Mouse (Mus musculus) ES-Bruce4 (cell line): ENCODE measurements around the gene Tnfrsf26. TPM values are rescaled to one million over a fixed set of nuclear protein-coding genes. Genes with fewer than 3 reads are reported as not detected.

Source experiments
- H3K27ac ChIP-seq: 2 replicates; pipeline ENCODE4 v1.5.1; 2012; ENCODE audit warnings: low read length, inconsistent platforms; ENCODE audit not compliant: insufficient read depth
- H3K27me3 ChIP-seq: 2 replicates; pipeline ENCODE4 v1.6.1; 2012; ENCODE audit warnings: mild to moderate bottlenecking, low read length, inconsistent platforms; ENCODE audit not compliant: control insufficient read depth, poor library complexity, insufficient read depth, severe bottlenecking
- H3K36me3 ChIP-seq: 2 replicates; pipeline ENCODE4 v1.6.1; 2012; ENCODE audit warnings: inconsistent platforms, mild to moderate bottlenecking, low read length, moderate library complexity; ENCODE audit not compliant: control insufficient read depth, poor library complexity, insufficient read depth, severe bottlenecking
- H3K4me1 ChIP-seq: one replicate; pipeline ENCODE4 v1.8.1; 2011; ENCODE audit warnings: low read length; ENCODE audit not compliant: control insufficient read depth, insufficient read depth
- H3K4me3 ChIP-seq: 2 replicates; pipeline ENCODE4 v1.5.1; 2011; ENCODE audit warnings: low read depth, mild to moderate bottlenecking, low read length
- H3K9ac ChIP-seq: 2 replicates; pipeline ENCODE4 v1.6.1; 2012; ENCODE audit warnings: low read depth, mild to moderate bottlenecking, inconsistent platforms; ENCODE audit not compliant: poor library complexity, severe bottlenecking
- H3K9me3 ChIP-seq: replicated peaks from 2 replicates; pipeline ENCODE4 v1.6.1; 2012; ENCODE audit warnings: mild to moderate bottlenecking, low read length, inconsistent platforms; ENCODE audit not compliant: control insufficient read depth, poor library complexity, insufficient read depth, severe bottlenecking
- CTCF ChIP-seq: IDR thresholded peaks from one replicate; pipeline ENCODE4 v1.8.1; 2011; ENCODE audit warnings: low read depth, low read length
- EP300 ChIP-seq: IDR thresholded peaks from 2 replicates; pipeline ENCODE4 v1.6.1; 2011; ENCODE audit warnings: low read depth, low read length; ENCODE audit not compliant: insufficient read depth
- POLR2A ChIP-seq: IDR thresholded peaks from one replicate; pipeline ENCODE4 v1.8.1; 2011; ENCODE audit warnings: low read length; ENCODE audit not compliant: insufficient read depth
- polyA plus RNA-seq: library from polyadenylated mRNA; stranded (reverse); fragments of >200 nt; gene quantifications from 2 replicates; pipeline ENCODE4 v1.2.4, GENCODE M21; 2011; ENCODE audit warnings: low read depth; ENCODE audit not compliant: missing spikeins, insufficient read depth, insufficient read length

Tnfrsf26 gene
- polyA plus RNA-seq, 1 experiment: not detected

- Histone ChIP-seq H3K27me3 (no peaks in the 10 kb centered on the region; the same call in 1 of the 2 replicates), H3K27ac (no peak overlapping the region), H3K9me3 (no peaks in the 10 kb centered on the region), H3K36me3 (no peaks in the 10 kb centered on the region), H3K4me1 (peaks cover 2% of the 10 kb centered on the region), H3K4me3 (no peak overlapping the region), H3K9ac (no peak overlapping the region)
- TF ChIP-seq POLR2A: no peak
- no peak for TF ChIP-seq CTCF
- no peak for TF ChIP-seq EP300
Measured at GRCm38 (mm10) chr7:143605321-143605720, 23.2 kb downstream of the Tnfrsf26 start.

DNA sequence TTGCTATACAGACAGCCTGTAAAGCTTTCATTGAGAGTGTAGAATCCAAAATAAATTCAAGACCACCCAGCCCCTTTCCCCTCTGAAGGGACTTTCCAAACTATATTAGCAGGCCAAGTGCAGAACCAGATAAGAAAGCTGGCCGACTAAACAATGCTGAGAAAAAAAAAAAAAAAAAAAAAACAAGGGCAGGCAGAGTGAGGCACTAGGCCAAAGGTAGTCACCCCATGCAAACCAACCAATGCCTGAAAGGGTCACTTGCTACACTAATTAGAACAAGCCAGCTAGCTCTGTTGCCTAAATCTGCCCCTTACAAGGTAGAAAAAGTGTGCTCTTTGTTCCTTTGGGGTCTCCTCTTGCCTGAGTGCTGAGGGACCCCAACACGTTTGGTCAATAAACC, 23.6 kb downstream of the Tnfrsf26 start:
- no peak for TF ChIP-seq CTCF
- TF ChIP-seq EP300: no peak
- no peak for TF ChIP-seq POLR2A
- Histone ChIP-seq H3K4me3 (no peak overlapping the region), H3K27ac (no peak overlapping the region), H3K9me3 (no peaks in the 10 kb centered on the region), H3K36me3 (no peaks in the 10 kb centered on the region), H3K9ac (no peak overlapping the region), H3K27me3 (no peaks in the 10 kb centered on the region; the same call in 1 of the 2 replicates), H3K4me1 (peaks cover 2% of the 10 kb centered on the region)

DNA sequence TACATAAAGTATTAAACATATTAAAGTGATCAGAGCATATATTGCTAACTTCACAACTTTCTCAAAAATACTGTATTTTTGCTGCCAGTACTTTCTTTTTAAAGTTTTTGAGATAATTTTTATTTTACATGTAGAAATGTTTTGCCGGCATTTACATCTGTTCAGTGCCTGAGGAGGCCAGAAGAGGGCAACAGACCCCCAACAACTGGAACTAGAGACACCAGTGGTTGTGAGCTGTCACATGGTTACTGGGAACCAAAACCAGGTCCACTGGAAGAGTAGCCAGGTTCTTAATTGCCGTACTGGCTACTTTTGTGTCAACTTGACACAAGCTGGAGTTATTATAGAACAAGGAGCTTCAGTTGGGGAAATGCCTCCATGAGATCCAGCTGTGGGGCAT, 26.8 kb downstream of the Tnfrsf26 start:
- Histone ChIP-seq H3K27me3 (no peaks in the 10 kb centered on the region), H3K36me3 (peaks cover 11% of the 10 kb centered on the region)

DNA sequence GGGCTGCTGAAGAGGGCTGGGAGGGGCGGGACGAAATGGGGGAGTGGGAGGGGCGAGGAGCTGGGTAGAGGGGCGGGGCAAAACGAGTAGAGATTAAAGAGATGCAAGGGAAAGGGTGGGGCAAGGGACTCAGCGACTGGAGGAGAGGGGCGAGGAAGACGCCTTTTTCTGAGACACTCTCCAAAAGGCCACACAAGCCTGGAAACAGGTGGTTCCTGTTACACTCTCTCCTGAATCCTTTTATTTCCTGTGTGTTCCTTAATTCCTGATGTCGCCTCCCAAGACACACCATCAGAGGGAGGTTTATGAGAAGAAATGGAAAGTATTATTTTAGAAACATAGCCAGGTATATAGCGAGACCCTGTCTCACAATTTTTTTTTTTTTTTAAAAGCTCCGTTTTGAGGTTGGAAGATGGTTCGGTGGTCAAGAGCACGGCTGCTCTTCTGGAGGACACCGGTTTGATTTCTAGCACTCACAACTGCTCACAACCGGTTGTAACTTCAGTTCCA, 28.2 kb downstream of the Tnfrsf26 start:
- Histone ChIP-seq H3K4me1 (peaks cover 4% of the 10 kb centered on the region), H3K36me3 (peaks cover 11% of the 10 kb centered on the region), H3K27me3 (no peaks in the 10 kb centered on the region), H3K27ac (peak overlapping the region; percentile 37; the same call in 1 of the 2 replicates), H3K9ac (peak overlapping the region; percentile 47), H3K4me3 (peak overlapping the region; percentile 45), H3K9me3 (no peaks in the 10 kb centered on the region)
- TF ChIP-seq EP300 (no peak), POLR2A (peak; percentile 64)

More for the DNA sequence above, 26.8 kb downstream of the Tnfrsf26 start:
- no peak overlapping the region for H3K9ac ChIP-seq
- no peaks in the 10 kb centered on the region for H3K9me3 ChIP-seq
- H3K27ac ChIP-seq: no peak overlapping the region
- H3K4me3 ChIP-seq: no peak overlapping the region
- TF ChIP-seq CTCF: peak; percentile 45
- no peak for TF ChIP-seq EP300
- H3K4me1 ChIP-seq: peaks cover 4% of the 10 kb centered on the region

- Histone ChIP-seq H3K27me3 (no peaks in the 10 kb centered on the region), H3K4me3 (peak within 1 kb of the TSS; percentile 99), H3K27ac (peak within 1 kb of the TSS; percentile 37; the same call in 1 of the 2 replicates), H3K9ac (peak within 1 kb of the TSS; percentile 81), H3K36me3 (peaks cover 14% of the 10 kb centered on the region), H3K9me3 (no peaks in the 10 kb centered on the region), H3K4me1 (peaks cover 4% of the 10 kb centered on the region)
- peak; percentile 23 for TF ChIP-seq POLR2A
- TF ChIP-seq CTCF: no peak
Measured at GRCm38 (mm10) chr7:143599428-143600230, 28.9 kb downstream of the Tnfrsf26 start, which contains the start of gene Cars. Cars (minus strand) TSS chr7:143600090.

GRCm38 (mm10) chr7:143594865-143595264, 33.7 kb downstream of the Tnfrsf26 start:
- no peaks in the 10 kb centered on the region for H3K9me3 ChIP-seq
- H3K36me3 ChIP-seq: peaks cover 36% of the 10 kb centered on the region
- H3K4me3 ChIP-seq: no peak overlapping the region
- TF ChIP-seq POLR2A (no peak), EP300 (no peak), CTCF (no peak)
- H3K27me3 ChIP-seq: no peaks in the 10 kb centered on the region
- H3K27ac ChIP-seq: no peak overlapping the region
- no peak overlapping the region for H3K9ac ChIP-seq
- H3K4me1 ChIP-seq: peaks cover 2% of the 10 kb centered on the region
